Mouse (Mus musculus) bone marrow macrophage, adult 2 months (primary cell): ENCODE measurements around the gene Actr6. TPM values are rescaled to one million over a fixed set of nuclear protein-coding genes. Genes with fewer than 3 reads are reported as not detected.

Experiments
- H3K27ac ChIP-seq: 2 replicates; pipeline ENCODE4 v1.5.1; 2012; ENCODE audit warnings: low read depth, low read length; ENCODE audit not compliant: insufficient read depth
- H3K4me1 ChIP-seq: 2 replicates; pipeline ENCODE4 v1.6.1; 2012; ENCODE audit warnings: low read length; ENCODE audit not compliant: control insufficient read depth, insufficient read depth
- H3K4me3 ChIP-seq: 2 replicates; pipeline ENCODE4 v1.5.1; 2012; ENCODE audit warnings: mild to moderate bottlenecking, low read length, moderate library complexity; ENCODE audit not compliant: insufficient read depth
- CTCF ChIP-seq: IDR thresholded peaks from 2 replicates; pipeline ENCODE4 v1.5.1; 2012; ENCODE audit warnings: low read depth, mild to moderate bottlenecking, low read length, moderate library complexity
- POLR2A ChIP-seq: IDR thresholded peaks from 2 replicates; pipeline ENCODE4 v1.6.1; 2012; ENCODE audit warnings: mild to moderate bottlenecking, low read depth, low read length, borderline replicate concordance
- polyA plus RNA-seq: library from polyadenylated mRNA; stranded (reverse); fragments of >200 nt; gene quantifications from 2 replicates; pipeline ENCODE4 v1.2.4, GENCODE M21; 2012; ENCODE audit not compliant: missing spikeins, insufficient read depth, insufficient read length

Actr6 gene
- polyA plus RNA-seq, 1 experiment, result 18.6 TPM

GRCm38 (mm10) chr10:89738395-89738794 lies 6.3 kb upstream of the Actr6 start:
- Histone ChIP-seq H3K4me1 (peaks cover 10% of the 10 kb centered on the region), H3K4me3 (no peak overlapping the region), H3K27ac (no peak overlapping the region)
- no peak for TF ChIP-seq CTCF
- TF ChIP-seq POLR2A, result no peak

DNA sequence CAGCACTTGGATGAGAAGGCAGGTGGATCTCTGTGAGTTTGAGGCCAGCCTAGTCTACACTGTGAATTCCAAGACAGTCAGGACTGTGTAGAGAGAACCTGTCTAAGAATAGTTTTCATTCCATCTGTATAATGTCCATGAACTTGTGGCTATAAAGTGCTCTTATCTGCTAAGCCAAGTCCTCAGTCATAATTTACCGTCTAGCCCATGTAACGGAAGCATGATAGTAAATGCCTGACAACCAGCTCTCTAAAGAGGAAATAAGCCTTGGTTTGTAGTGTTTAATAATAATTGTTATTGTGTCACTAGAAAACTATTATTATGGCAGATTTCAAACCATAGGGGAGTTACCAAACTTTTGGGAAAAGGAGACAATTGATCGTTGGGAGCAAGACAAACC lies 5.8 kb upstream of the Actr6 start:
- H3K4me3 ChIP-seq, result no peak overlapping the region

DNA sequence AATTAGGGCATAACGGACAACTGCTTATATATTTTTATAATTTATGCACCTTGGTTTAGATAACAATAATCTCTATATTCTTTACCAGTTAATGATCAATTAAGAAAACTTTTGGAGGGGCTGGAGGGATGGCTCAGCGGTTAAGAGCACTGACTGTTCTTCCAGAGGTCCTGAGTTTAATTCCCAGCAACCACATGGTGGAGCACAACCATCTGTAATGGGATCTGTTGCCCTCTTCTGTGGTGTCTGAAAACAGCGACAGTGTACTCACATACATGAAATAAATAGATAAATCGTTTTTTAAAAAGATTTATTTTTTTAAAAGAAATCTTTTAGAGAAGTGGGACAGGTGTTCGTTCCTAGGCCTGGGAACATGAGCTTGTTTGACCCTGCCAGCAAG lies 5.0 kb upstream of the Actr6 start:
- no peak overlapping the region for H3K27ac ChIP-seq
- no peak overlapping the region for H3K4me3 ChIP-seq
- peaks cover 10% of the 10 kb centered on the region for H3K4me1 ChIP-seq
- no peak for TF ChIP-seq POLR2A
- no peak for TF ChIP-seq CTCF

More for the DNA sequence above, 5.8 kb upstream of the Actr6 start:
- H3K27ac ChIP-seq, result no peak overlapping the region
- peaks cover 10% of the 10 kb centered on the region for H3K4me1 ChIP-seq
- no peak for TF ChIP-seq POLR2A
- no peak for TF ChIP-seq CTCF

GRCm38 (mm10) chr10:89731341-89731740 lies 754 bp downstream of the Actr6 start:
- no peak for TF ChIP-seq CTCF
- no peak for TF ChIP-seq POLR2A
- peak overlapping the region; percentile 62 for H3K27ac ChIP-seq
- peak overlapping the region; percentile 96 for H3K4me3 ChIP-seq
- peaks cover 5% of the 10 kb centered on the region; the same call in 1 of the 2 replicates for H3K4me1 ChIP-seq

DNA sequence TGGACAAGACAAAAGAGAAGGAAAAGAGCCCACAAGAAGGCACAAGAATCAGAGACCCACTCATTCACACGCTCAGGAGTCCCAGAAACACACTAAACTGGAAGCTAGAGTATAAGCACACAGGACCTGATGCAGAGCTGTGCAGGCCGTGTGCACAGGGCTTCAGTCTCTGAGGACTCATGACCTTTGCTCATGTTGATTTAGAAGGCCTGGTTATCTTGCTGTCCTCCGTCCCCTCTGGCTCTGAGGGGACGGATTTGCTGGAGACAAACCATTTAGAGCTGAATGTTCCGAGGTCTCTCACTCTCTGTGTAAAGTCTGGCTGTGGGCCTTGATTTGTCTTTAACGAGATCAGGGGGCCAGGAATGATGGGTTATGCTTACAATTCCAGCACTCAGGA lies 1.7 kb downstream of the Actr6 start:
- no peak for TF ChIP-seq POLR2A
- TF ChIP-seq CTCF, result no peak
- Histone ChIP-seq H3K27ac (no peak overlapping the region), H3K4me3 (no peak overlapping the region), H3K4me1 (peaks cover 5% of the 10 kb centered on the region; the same call in 1 of the 2 replicates)

- TF ChIP-seq POLR2A (no peak), CTCF (no peak)
- H3K27ac ChIP-seq, result no peak overlapping the region
- no peaks in the 10 kb centered on the region for H3K4me1 ChIP-seq
- no peak overlapping the region for H3K4me3 ChIP-seq
Observed at GRCm38 (mm10) chr10:89722247-89723195, 9.6 kb downstream of the Actr6 start.

DNA sequence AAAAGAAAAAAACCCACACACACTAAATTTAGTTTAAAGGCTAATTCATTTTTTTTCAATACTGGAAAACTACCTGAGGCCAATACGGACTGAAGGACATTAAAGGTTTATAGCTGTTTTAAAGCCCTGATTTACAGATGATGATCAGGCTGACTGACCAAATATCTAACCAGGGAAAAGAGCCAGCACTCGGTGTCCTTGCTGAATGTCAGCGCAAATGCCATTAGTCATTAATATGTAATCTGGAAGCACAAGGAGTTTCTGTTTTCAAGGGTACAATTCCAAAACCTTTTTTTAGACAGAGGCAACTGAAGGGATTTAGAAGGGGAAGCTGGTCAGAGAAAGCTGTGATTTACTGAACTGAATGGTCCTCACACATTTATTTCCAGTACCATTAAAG lies 11.3 kb downstream of the Actr6 start:
- Histone ChIP-seq H3K27ac (no peak overlapping the region), H3K4me3 (no peak overlapping the region), H3K4me1 (no peaks in the 10 kb centered on the region)
- TF ChIP-seq CTCF (no peak), POLR2A (no peak)

GRCm38 (mm10) chr10:89720252-89720651 lies 11.8 kb downstream of the Actr6 start:
- no peaks in the 10 kb centered on the region for H3K4me1 ChIP-seq
- H3K4me3 ChIP-seq, result no peak overlapping the region
- H3K27ac ChIP-seq, result no peak overlapping the region
- no peak for TF ChIP-seq CTCF

DNA sequence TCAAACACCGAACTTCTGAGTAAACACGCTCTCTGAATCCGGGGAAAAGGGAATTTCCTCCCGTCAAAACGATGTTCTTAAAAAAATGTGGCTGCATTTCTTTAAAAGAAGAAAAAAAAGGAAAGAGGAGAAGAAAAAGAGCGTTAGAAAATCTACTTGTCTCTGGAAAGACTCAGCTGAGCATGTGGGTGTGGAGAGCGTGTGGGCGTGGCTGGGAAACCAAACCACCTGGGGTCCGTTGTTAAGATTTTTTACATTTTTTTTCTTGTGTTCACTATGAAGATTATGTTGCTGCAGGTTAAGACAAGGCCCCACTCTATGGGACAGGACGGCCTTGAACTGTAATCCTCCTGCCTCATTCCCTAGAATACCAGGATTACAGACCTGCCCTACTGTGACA lies 17.2 kb downstream of the Actr6 start:
- TF ChIP-seq CTCF, result no peak
- TF ChIP-seq POLR2A, result no peak
- Histone ChIP-seq H3K4me1 (peaks cover 1% of the 10 kb centered on the region), H3K4me3 (no peak overlapping the region), H3K27ac (no peak overlapping the region)

- Histone ChIP-seq H3K27ac (no peak overlapping the region), H3K4me1 (peaks cover 5% of the 10 kb centered on the region), H3K4me3 (no peak overlapping the region)
- no peak for TF ChIP-seq CTCF
- TF ChIP-seq POLR2A, result no peak
Observed at GRCm38 (mm10) chr10:89708720-89709119, 23.4 kb downstream of the Actr6 start.

DNA sequence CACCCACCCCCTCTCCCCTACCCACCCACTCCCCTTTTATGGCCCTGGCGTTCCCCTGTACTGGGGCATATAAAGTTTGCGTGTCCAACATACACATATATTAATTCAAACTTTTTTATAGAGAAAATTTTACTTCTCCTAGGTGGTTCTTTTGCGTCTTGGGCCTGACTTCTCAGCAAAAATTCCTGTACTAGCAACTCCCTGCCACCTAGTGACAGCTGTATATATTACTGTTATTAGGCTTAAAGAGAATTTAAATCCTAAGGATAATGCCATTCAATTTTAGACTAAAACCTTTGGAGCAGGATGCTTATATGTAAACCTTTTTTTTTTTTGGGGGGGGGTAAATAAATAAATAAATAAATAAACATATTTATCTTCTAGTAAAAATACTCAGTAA lies 24.7 kb downstream of the Actr6 start:
- Histone ChIP-seq H3K4me1 (peaks cover 12% of the 10 kb centered on the region), H3K27ac (no peak overlapping the region), H3K4me3 (no peak overlapping the region)
- TF ChIP-seq CTCF (no peak), POLR2A (no peak)
